Mouse (Mus musculus) midbrain, embryonic 12.5 days (tissue): ENCODE measurements at regions not wholly inside any gene's neighbourhood (a gene's known extent, or its start where the extent isn't known, plus 50 kb on each side); places are given as distances from the start of the nearest gene placed in this dataset.

Experiments used
- ATAC-seq: fragments of 200-750 bp; cut with Nextera tagmentation; 2 replicates; pipeline ENCODE4 v1.8.0; 2017; ENCODE audit warnings: low read depth, moderate TSS enrichment, moderate library complexity; ENCODE audit not compliant: low FRiP score
- H3K27ac ChIP-seq: fragments of 300-500 bp; sonication (generic); replicated peaks from 2 replicates; pipeline ENCODE4 v1.5.1; 2016; ENCODE audit warnings: mild to moderate bottlenecking
- H3K27me3 ChIP-seq: fragments of 300-500 bp; sonication (generic); 2 replicates; pipeline ENCODE4 v1.6.1; 2016; ENCODE audit warnings: mild to moderate bottlenecking
- H3K36me3 ChIP-seq: fragments of 300-500 bp; sonication (generic); 2 replicates; pipeline ENCODE4 v1.6.1; 2016
- H3K4me1 ChIP-seq: fragments of 300-500 bp; sonication (generic); 2 replicates; pipeline ENCODE4 v1.6.1; 2016
- H3K4me2 ChIP-seq: fragments of 300-500 bp; sonication (generic); replicated peaks from 2 replicates; pipeline ENCODE4 v1.6.1; 2016; ENCODE audit warnings: mild to moderate bottlenecking, moderate library complexity
- H3K4me3 ChIP-seq: fragments of 300-500 bp; sonication (generic); 2 replicates; pipeline ENCODE4 v1.5.1; 2016; ENCODE audit warnings: mild to moderate bottlenecking
- H3K9ac ChIP-seq: fragments of 300-500 bp; sonication (generic); replicated peaks from 2 replicates; pipeline ENCODE4 v1.6.1; 2016; ENCODE audit warnings: mild to moderate bottlenecking, moderate library complexity
- H3K9me3 ChIP-seq: fragments of 300-500 bp; sonication (generic); 2 replicates; pipeline ENCODE4 v1.6.1; 2016; ENCODE audit warnings: mild to moderate bottlenecking
- WGBS: fragments of 180-500 bp; shearing (Covaris S2); methylation state at CpG from one replicate; pipeline ENCODE4 v1.1.7; 2016; 5-methylcytosine and 5-hydroxymethylcytosine counted together

GRCm38 (mm10) chr3:78509336-78509735, 777.0 kb downstream of the Rapgef2 start:
- WGBS, result 96% methylated on average over 5 of the region's 5 CpGs
- Histone ChIP-seq H3K4me2 (no peak overlapping the region), H3K27me3 (no peaks in the 10 kb centered on the region), H3K4me1 (no peaks in the 10 kb centered on the region), H3K27ac (no peak overlapping the region), H3K36me3 (no peaks in the 10 kb centered on the region), H3K9me3 (no peaks in the 10 kb centered on the region), H3K9ac (no peak overlapping the region), H3K4me3 (no peak overlapping the region)
- no peak for ATAC-seq

DNA sequence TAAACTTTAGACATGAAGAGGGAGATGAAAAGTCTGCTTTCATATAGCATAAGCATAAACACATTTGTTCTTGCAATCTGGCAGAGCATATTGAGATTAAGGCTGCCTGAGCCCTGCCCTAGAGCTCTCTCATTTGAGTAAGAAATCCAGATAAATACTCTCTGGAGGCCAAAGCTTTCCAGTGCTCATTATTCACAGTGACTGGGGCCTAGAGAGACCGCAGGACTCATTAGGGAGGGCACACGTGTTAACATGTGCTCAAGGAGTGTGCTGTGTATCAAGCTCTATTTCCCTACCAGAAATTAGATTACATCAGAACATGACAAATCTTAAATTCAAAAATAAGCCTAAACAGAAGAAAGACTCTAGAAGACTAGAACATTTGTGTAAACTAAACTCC, 808.6 kb downstream of the Rapgef2 start:
- H3K36me3 ChIP-seq, result no peaks in the 10 kb centered on the region
- no peaks in the 10 kb centered on the region for H3K9me3 ChIP-seq
- WGBS, result 51% methylated on average over 2 of the region's 2 CpGs
- no peak overlapping the region for H3K27ac ChIP-seq
- H3K4me2 ChIP-seq, result no peak overlapping the region
- no peak overlapping the region for H3K9ac ChIP-seq
- H3K4me3 ChIP-seq, result no peak overlapping the region
- peak; percentile 81 for ATAC-seq
- no peaks in the 10 kb centered on the region for H3K27me3 ChIP-seq
- no peaks in the 10 kb centered on the region for H3K4me1 ChIP-seq
